Mouse (Mus musculus) ES-E14 (cell line): Measurements from ENCODE around the gene Mrps27.

Experiments
- CHD2 ChIP-seq: IDR thresholded peaks from 2 replicates; pipeline ENCODE4 v1.6.1; 2014; ENCODE audit warnings: mild to moderate bottlenecking, low read depth, low read length, inconsistent platforms
- ZNF384 ChIP-seq: IDR thresholded peaks from 2 replicates; pipeline ENCODE4 v1.6.1; 2012; ENCODE audit warnings: low read depth, low read length, inconsistent platforms

DNA sequence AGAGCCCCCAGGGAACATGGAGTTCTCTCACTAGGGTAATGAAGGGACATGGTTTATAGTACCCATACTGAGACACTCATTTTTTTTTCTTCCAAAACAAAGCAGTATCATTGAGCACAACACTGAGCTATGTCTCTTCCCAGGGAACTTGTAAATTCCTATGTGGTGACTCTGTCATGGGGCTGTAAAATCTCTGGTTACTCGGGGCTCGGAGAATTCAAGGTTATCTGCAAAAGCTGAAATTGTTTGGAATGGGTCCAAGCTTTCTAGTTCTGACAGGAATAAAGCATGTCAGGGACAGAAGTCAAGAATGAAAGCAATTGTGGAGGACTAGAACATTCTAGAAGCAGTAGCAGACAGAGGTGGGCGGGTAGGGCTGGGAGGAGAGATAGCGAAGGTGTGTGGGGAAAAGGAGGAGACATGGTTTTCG is 36.6 kb upstream of the Mrps27 start:
- TF ChIP-seq ZNF384 (no peak), CHD2 (no peak)
